Mouse (Mus musculus) C2C12 (cell line): ENCODE data around the gene Fars2. TPM values are rescaled to one million over a fixed set of nuclear protein-coding genes. Genes with fewer than 3 reads are reported as not detected.
"Not testable (repeated sequence)": the region's sequence is repeated elsewhere in the genome, so short reads cannot be mapped to it uniquely, and the experiment has no call there.

ENCODE experiments used
- H3K27me3 ChIP-seq: one replicate; pipeline ENCODE4 v1.6.1; 2011; ENCODE audit not compliant: control insufficient read depth, insufficient read depth, insufficient read length
- H3K36me3 ChIP-seq: one replicate; pipeline ENCODE4 v1.6.1; 2011; ENCODE audit not compliant: control insufficient read depth, insufficient read depth
- H3K4me3 ChIP-seq: one replicate; pipeline ENCODE4 v1.5.1; 2011; ENCODE audit warnings: mild to moderate bottlenecking, control low read depth; ENCODE audit not compliant: poor library complexity, insufficient read depth, severe bottlenecking
- H3K79me2 ChIP-seq: one replicate; pipeline ENCODE4 v1.6.1; 2011; ENCODE audit not compliant: control insufficient read depth, insufficient read depth
- H3K79me3 ChIP-seq: one replicate; pipeline ENCODE4 v1.6.1; 2011; ENCODE audit warnings: low read depth, control low read depth
- H3ac ChIP-seq: one replicate; pipeline ENCODE3; 2011; ENCODE audit warnings: low read depth; ENCODE audit not compliant: control insufficient read depth, insufficient read length
- CEBPB ChIP-seq: IDR thresholded peaks from one replicate; pipeline ENCODE4 v1.6.1; 2011; ENCODE audit warnings: low read depth, mild to moderate bottlenecking, control low read depth, moderate library complexity
- CTCF ChIP-seq: IDR thresholded peaks from one replicate; pipeline ENCODE4 v1.5.1; 2011; ENCODE audit not compliant: control insufficient read depth, insufficient read depth, insufficient read length
- FOSL1 ChIP-seq: IDR thresholded peaks from one replicate; pipeline ENCODE4 v1.8.0; 2011; ENCODE audit warnings: mild to moderate bottlenecking, low read length; ENCODE audit not compliant: poor library complexity, insufficient read depth, severe bottlenecking
- MAX ChIP-seq: IDR thresholded peaks from one replicate; pipeline ENCODE4 v1.6.1; 2011; ENCODE audit warnings: mild to moderate bottlenecking, control low read depth
- MYOD1 ChIP-seq: IDR thresholded peaks from one replicate; pipeline ENCODE4 v1.6.1; 2011; ENCODE audit warnings: low read depth; ENCODE audit not compliant: control insufficient read depth, insufficient read length
- MYOG ChIP-seq: IDR thresholded peaks from one replicate; pipeline ENCODE4 v1.6.1; 2011; ENCODE audit not compliant: control insufficient read depth, insufficient read length; ENCODE audit errors: extremely low read depth
- USF1 ChIP-seq: IDR thresholded peaks from one replicate; pipeline ENCODE4 v1.6.1; 2011; ENCODE audit warnings: low read depth, mild to moderate bottlenecking, control low read depth, moderate library complexity
- polyA plus RNA-seq: library from polyadenylated mRNA; unstranded; fragments of >200 nt; fragmentation: generic; extraction: Trizol; gene quantifications from one replicate; pipeline ENCODE4 v1.2.1, GENCODE M21; 2012; ENCODE audit warnings: missing spikeins

The Fars2 gene
- polyA plus RNA-seq, 1 experiment: 25.9 TPM

- H3K4me3 ChIP-seq: no peak overlapping the region
- no peak overlapping the region for H3ac ChIP-seq
- TF ChIP-seq MAX (no peak), MYOG (no peak), CEBPB (no peak), USF1 (no peak), MYOD1 (no peak), FOSL1 (no peak), CTCF (no peak)
- H3K79me2 ChIP-seq: peaks cover 6% of the 10 kb centered on the region
- H3K36me3 ChIP-seq: no peaks in the 10 kb centered on the region
- H3K79me3 ChIP-seq: no peaks in the 10 kb centered on the region
- H3K27me3 ChIP-seq: no peaks in the 10 kb centered on the region
Measured at GRCm38 (mm10) chr13:36163898-36164297, 46.7 kb downstream of the Fars2 start.

DNA sequence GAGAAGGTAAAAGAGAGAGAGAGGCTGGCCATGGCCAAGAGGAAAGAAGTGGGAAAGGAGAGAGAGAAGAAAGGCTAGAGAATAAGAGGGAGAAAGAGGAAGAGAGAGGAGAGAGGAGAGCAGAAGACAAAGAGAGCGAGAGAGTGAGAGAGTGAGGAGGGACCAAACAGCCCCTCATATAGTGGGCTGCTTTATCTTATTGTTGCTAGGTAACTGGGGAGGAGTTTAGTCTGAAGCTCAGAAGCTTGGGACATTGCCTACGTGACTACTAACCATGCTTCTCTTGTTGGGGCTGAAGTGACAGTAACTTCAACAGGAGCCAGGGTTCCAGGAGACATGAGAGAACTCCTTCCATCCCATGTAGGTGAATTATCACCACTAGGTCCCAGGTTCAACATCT lies 55.8 kb downstream of the Fars2 start:
- H3K36me3 ChIP-seq, H3K79me3 ChIP-seq, H3K79me2 ChIP-seq, H3K27me3 ChIP-seq, H3K4me3 ChIP-seq, H3ac ChIP-seq: not testable (repeated sequence)

DNA sequence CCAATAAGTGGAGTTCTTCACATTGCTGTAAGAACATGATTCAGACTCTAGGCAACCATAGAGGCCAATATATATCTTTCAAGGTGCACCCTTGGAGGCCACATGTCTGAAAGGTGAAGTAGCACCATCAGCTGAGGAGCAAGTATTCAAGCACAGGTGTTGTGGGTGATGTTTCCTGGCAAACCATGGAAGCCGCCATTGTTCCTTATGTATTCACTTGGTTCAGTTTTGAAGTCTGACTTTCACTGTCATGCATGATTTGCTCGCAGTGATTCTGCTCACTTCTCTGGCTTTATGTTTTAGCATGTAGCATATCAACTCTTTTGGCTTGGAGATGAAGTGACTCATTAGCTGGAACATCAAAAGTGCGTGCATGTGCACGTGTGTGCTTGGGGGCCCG lies 56.9 kb downstream of the Fars2 start:
- Histone ChIP-seq H3K79me3 (no peaks in the 10 kb centered on the region), H3K36me3 (no peaks in the 10 kb centered on the region), H3ac (no peak overlapping the region), H3K79me2 (no peaks in the 10 kb centered on the region), H3K4me3 (no peak overlapping the region), H3K27me3 (no peaks in the 10 kb centered on the region)
- TF ChIP-seq MYOG (no peak), CTCF (no peak), USF1 (no peak), MYOD1 (no peak), FOSL1 (no peak), CEBPB (no peak), MAX (no peak)

GRCm38 (mm10) chr13:36174772-36175171 lies 57.6 kb downstream of the Fars2 start:
- H3K79me2 ChIP-seq: no peaks in the 10 kb centered on the region
- TF ChIP-seq MYOD1: no peak
- no peak for TF ChIP-seq MYOG
- no peak for TF ChIP-seq FOSL1
- no peak for TF ChIP-seq CEBPB
- no peak overlapping the region for H3ac ChIP-seq
- H3K79me3 ChIP-seq: no peaks in the 10 kb centered on the region
- H3K4me3 ChIP-seq: no peak overlapping the region
- no peaks in the 10 kb centered on the region for H3K36me3 ChIP-seq
- H3K27me3 ChIP-seq: no peaks in the 10 kb centered on the region

DNA sequence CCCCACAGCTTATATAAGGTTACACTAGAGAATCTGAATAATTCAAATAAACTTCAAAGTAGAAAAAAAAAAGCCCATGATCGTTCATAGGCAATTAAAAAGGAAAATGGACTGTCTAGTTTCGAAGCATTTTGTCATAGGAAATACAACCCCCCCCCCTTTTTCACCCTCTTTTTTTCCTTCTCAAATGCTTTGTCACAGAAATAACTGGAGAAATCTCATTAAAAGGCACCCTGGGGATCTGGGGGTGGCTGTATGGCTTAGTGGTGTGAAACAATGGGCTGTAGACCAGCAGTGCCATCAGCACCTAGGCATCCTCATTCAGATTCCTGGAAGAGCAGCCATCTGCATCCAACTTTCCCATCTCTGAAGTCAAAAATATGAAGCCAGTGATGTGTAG lies 64.0 kb downstream of the Fars2 start:
- Histone ChIP-seq H3K27me3 (no peaks in the 10 kb centered on the region), H3K79me3 (peaks cover 2% of the 10 kb centered on the region), H3K4me3 (no peak overlapping the region), H3K36me3 (no peaks in the 10 kb centered on the region), H3ac (no peak overlapping the region), H3K79me2 (peaks cover 4% of the 10 kb centered on the region)
- no peak for TF ChIP-seq USF1
- TF ChIP-seq CEBPB: no peak
- no peak for TF ChIP-seq MYOD1
- no peak for TF ChIP-seq MAX
- no peak for TF ChIP-seq FOSL1
- no peak for TF ChIP-seq CTCF
- TF ChIP-seq MYOG: no peak

GRCm38 (mm10) chr13:36190577-36190976 lies 73.4 kb downstream of the Fars2 start:
- no peaks in the 10 kb centered on the region for H3K27me3 ChIP-seq
- H3K79me3 ChIP-seq: no peaks in the 10 kb centered on the region
- no peak for TF ChIP-seq MAX
- no peak for TF ChIP-seq MYOG
- TF ChIP-seq CEBPB: no peak
- no peak for TF ChIP-seq FOSL1
- H3K79me2 ChIP-seq: no peaks in the 10 kb centered on the region
- no peak overlapping the region for H3K4me3 ChIP-seq
- H3ac ChIP-seq: no peak overlapping the region
- no peaks in the 10 kb centered on the region for H3K36me3 ChIP-seq
